Mouse (Mus musculus) testis, adult 2 months (tissue): Measurements from ENCODE around the gene Doc2a. TPM values are rescaled to one million over a fixed set of nuclear protein-coding genes. Genes with fewer than 3 reads are reported as not detected.

ENCODE experiments used
- H3K27ac ChIP-seq: fragments of 200-500 bp; 2 replicates; pipeline ENCODE4 v1.5.1; 2012; ENCODE audit warnings: low read depth, low read length; ENCODE audit not compliant: control insufficient read depth, insufficient read depth
- H3K27me3 ChIP-seq: fragments of 200-500 bp; 2 replicates; pipeline ENCODE4 v1.6.1; 2012; ENCODE audit warnings: mild to moderate bottlenecking, low read length, moderate library complexity; ENCODE audit not compliant: control insufficient read depth, insufficient read depth
- H3K36me3 ChIP-seq: fragments of 200-500 bp; 2 replicates; pipeline ENCODE4 v1.6.1; 2012; ENCODE audit warnings: mild to moderate bottlenecking, low read length; ENCODE audit not compliant: control insufficient read depth, insufficient read depth
- H3K4me1 ChIP-seq: fragments of 200-500 bp; 2 replicates; pipeline ENCODE4 v1.6.1; 2012; ENCODE audit warnings: low read length; ENCODE audit not compliant: control insufficient read depth, insufficient read depth
- H3K4me3 ChIP-seq: fragments of 200-500 bp; 2 replicates; pipeline ENCODE4 v1.5.1; 2012; ENCODE audit warnings: low read depth, mild to moderate bottlenecking, low read length, moderate library complexity, mixed read lengths; ENCODE audit not compliant: control insufficient read depth
- CTCF ChIP-seq: fragments of 200-500 bp; IDR thresholded peaks from 2 replicates; pipeline ENCODE4 v1.5.1; 2012; ENCODE audit warnings: low read depth, mild to moderate bottlenecking, inconsistent platforms, low read length, moderate library complexity; ENCODE audit not compliant: control insufficient read depth, insufficient read depth, insufficient replicate concordance
- POLR2A ChIP-seq: fragments of 200-500 bp; IDR thresholded peaks from 2 replicates; pipeline ENCODE4 v1.6.1; 2012; ENCODE audit warnings: low read depth, mild to moderate bottlenecking, inconsistent platforms, low read length, moderate library complexity; ENCODE audit not compliant: control insufficient read depth
- polyA plus RNA-seq: library from polyadenylated mRNA; depleted of rRNA; stranded (reverse); fragments of >200 nt; gene quantifications from 2 replicates; pipeline ENCODE4 v1.2.3, GENCODE M21; 2012

Gene Doc2a
- polyA plus RNA-seq, 1 experiment = 2.2 TPM

DNA sequence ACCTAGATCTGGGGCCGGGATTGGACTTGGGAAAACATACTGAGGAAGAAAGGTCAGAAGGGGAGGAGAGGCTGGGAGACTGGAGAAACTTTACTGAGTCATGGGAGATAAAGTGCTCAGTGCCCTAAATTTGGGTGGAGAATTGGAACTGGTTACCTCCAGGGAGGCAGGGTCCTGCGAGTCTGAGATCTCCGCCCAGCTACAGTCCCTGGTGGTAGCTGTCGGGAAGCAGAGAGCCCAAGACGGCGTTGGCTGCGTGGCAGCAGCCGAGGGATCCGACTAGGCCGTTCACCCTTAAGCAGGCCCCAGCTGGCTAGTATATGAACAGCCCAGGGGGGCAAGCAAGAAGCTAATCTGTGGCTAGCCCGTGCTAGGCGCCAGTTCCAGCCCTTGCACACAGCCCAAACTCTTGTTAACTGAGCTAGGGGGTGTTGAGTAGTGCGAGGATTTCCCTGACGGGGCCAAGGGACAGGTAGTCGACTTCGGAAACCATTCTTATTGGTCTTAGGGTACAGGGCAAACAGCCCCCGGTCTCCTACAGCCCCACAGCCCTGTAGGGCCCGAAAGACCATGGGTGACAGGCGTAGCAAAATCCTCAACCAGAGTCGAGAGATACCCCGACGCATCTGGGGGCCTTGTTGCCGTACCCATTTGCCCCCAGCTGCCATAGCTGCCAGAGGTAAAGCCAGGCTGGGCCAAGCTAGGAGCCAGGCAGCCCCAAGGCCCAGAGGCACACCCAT lies 22.7 kb downstream of the Doc2a start:
- Histone ChIP-seq H3K27ac (no peak overlapping the region), H3K4me3 (no peak overlapping the region), H3K36me3 (peaks cover 3% of the 10 kb centered on the region), H3K27me3 (no peaks in the 10 kb centered on the region), H3K4me1 (no peaks in the 10 kb centered on the region)
- TF ChIP-seq POLR2A (no peak), CTCF (no peak)

GRCm38 (mm10) chr7:126870520-126870891 lies 23.3 kb downstream of the Doc2a start:
- TF ChIP-seq POLR2A (no peak), CTCF (no peak)

GRCm38 (mm10) chr7:126877239-126877638 lies 30.0 kb downstream of the Doc2a start:
- no peak overlapping the region for H3K27ac ChIP-seq
- peaks cover 9% of the 10 kb centered on the region for H3K36me3 ChIP-seq
- no peaks in the 10 kb centered on the region for H3K4me1 ChIP-seq
- no peak overlapping the region for H3K4me3 ChIP-seq
- no peak for TF ChIP-seq CTCF
- no peak for TF ChIP-seq POLR2A
- no peaks in the 10 kb centered on the region for H3K27me3 ChIP-seq

More at GRCm38 (mm10) chr7:126870520-126870891, 23.3 kb downstream of the Doc2a start:
- H3K36me3 ChIP-seq = peaks cover 3% of the 10 kb centered on the region
- no peaks in the 10 kb centered on the region for H3K4me1 ChIP-seq
- H3K27ac ChIP-seq = no peak overlapping the region
- no peaks in the 10 kb centered on the region for H3K27me3 ChIP-seq
- H3K4me3 ChIP-seq = no peak overlapping the region

DNA sequence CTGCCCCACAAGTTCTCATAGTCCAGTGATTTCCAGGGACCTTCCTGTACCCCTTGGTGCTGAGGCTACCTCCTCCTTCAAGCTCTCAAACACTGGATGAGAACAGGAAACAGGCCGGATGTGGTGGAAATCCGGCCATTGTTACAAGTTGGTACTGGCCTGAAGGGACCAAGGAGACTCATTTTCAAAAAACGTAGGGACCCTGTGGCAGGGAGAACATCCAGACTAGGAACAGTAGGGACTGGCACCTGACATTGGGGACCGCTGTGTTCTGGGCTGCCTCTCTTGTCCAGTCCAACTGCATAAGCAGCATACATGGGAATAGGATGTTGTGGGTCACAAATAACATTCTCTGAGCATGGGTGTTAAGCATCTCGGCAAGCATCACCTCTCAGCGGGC lies 33.8 kb downstream of the Doc2a start:
- TF ChIP-seq POLR2A (no peak), CTCF (no peak)

GRCm38 (mm10) chr7:126883731-126884181 lies 36.5 kb downstream of the Doc2a start:
- H3K27ac ChIP-seq = peak overlapping the region; percentile 92
- H3K36me3 ChIP-seq = peaks cover 1% of the 10 kb centered on the region
- no peaks in the 10 kb centered on the region for H3K27me3 ChIP-seq
- TF ChIP-seq CTCF (no peak), POLR2A (no peak)
- peak overlapping the region; percentile 91 for H3K4me3 ChIP-seq
- peaks cover 5% of the 10 kb centered on the region; the same call in 1 of the 2 replicates for H3K4me1 ChIP-seq

More for the DNA sequence above, 33.8 kb downstream of the Doc2a start:
- H3K27me3 ChIP-seq = no peaks in the 10 kb centered on the region
- H3K36me3 ChIP-seq = peaks cover 5% of the 10 kb centered on the region
- H3K4me1 ChIP-seq = peaks cover 5% of the 10 kb centered on the region; the same call in 1 of the 2 replicates
- H3K27ac ChIP-seq = no peak overlapping the region
- H3K4me3 ChIP-seq = no peak overlapping the region

GRCm38 (mm10) chr7:126884286-126885164 lies 37.3 kb downstream of the Doc2a start, which contains the start of gene Taok2:
Taok2 (minus strand) TSS chr7:126884703.
- Histone ChIP-seq H3K4me3 (peak within 1 kb of the TSS; percentile 91), H3K27ac (peak within 1 kb of the TSS; percentile 92), H3K4me1 (peaks cover 5% of the 10 kb centered on the region; the same call in 1 of the 2 replicates), H3K36me3 (no peaks in the 10 kb centered on the region; the same call in 1 of the 2 replicates), H3K27me3 (no peaks in the 10 kb centered on the region)
- no peak for TF ChIP-seq CTCF
- TF ChIP-seq POLR2A = peak; percentile 33

GRCm38 (mm10) chr7:126887281-126887680 lies 40.1 kb downstream of the Doc2a start:
- TF ChIP-seq CTCF (no peak), POLR2A (no peak)
- Histone ChIP-seq H3K4me3 (no peak overlapping the region), H3K4me1 (peaks cover 5% of the 10 kb centered on the region; the same call in 1 of the 2 replicates), H3K36me3 (peaks cover 1% of the 10 kb centered on the region; the same call in 1 of the 2 replicates), H3K27me3 (no peaks in the 10 kb centered on the region), H3K27ac (no peak overlapping the region)
